Mouse (Mus musculus) gonadal fat pad, adult 2 months (tissue): ENCODE data around the gene Gm6370. TPM values are rescaled to one million over a fixed set of nuclear protein-coding genes. Genes with fewer than 3 reads are reported as not detected.
"Not testable (repeated sequence)": the region's sequence is repeated elsewhere in the genome, so short reads cannot be mapped to it uniquely, and the experiment has no call there.

Experiments
- DNase-seq: peaks from one replicate; pipeline ENCODE4 v3.0.0-alpha.2; 2012; ENCODE audit warnings: low read depth
- polyA plus RNA-seq: library from polyadenylated mRNA; depleted of rRNA; stranded (reverse); fragments of >200 nt; gene quantifications from 2 replicates; pipeline ENCODE4 v1.2.3, GENCODE M21; 2012; rRNA removed

Gm6370 gene
- polyA plus RNA-seq, result not detected in 2 replicates

DNA sequence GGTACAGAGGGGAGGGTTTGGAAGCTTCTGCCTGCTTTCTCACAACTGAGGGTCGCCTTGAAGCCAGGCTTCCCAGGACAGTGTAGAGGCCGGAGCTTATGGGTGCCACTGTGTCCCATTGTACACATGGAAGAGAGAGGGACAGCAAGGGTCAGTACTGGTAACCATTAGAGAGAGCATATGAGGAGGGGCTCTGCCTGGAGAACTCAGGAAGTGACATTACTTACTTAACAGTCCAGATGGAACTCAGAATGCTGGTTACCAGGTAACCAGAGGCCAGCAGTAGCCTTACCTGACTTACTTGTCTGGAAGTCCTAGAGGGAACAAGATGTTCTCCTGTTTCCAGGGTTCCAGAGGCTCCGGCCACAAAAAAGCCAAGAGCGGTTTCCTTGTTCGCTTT is at the start of gene Gm6370:
Gene Gm6370, plus strand, starts transcription at position 301 of the 400 bp plus-strand sequence.
- not testable (repeated sequence) for DNase-seq

DNA sequence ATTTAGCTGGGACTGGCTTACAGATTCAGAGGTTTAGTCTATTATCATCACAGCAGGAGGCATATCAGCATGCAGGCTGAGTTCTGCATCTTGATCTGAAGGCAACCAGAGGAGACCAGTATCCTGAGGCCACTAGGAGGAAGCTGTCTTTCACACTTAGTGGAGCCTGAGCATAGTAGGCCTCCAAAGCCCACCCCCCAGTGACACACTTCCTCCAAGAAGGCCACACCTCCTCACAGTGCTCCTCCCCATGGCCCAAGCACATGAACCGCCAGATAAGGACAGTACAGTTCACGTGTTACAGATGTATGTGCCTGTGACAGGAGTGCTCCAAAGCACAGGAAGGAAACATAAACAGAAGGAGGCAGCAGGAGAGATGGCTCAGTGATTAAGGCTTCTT is 48.4 kb upstream of the Gm6370 start:
- DNase-seq, result no peak

DNA sequence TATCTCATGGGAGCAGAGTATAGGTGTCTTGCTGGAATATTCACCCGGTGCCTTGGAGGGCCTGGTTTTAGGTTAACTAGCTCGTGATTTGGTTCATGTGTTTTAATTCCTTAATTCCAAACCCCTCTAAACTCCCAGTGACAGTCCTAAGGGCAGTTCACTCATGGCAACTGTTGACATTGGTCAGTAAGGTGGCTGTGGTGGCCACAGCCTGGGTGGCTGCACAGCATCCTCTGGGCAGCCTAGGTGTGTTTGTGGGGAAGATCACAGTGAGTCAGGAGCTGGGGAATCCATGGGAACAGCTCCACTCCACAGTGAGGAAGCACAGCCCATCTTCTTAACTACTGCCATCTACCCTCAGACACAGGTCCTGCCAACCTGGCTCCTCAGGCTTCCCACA is 44.5 kb upstream of the Gm6370 start:
- DNase-seq, result no peak

DNA sequence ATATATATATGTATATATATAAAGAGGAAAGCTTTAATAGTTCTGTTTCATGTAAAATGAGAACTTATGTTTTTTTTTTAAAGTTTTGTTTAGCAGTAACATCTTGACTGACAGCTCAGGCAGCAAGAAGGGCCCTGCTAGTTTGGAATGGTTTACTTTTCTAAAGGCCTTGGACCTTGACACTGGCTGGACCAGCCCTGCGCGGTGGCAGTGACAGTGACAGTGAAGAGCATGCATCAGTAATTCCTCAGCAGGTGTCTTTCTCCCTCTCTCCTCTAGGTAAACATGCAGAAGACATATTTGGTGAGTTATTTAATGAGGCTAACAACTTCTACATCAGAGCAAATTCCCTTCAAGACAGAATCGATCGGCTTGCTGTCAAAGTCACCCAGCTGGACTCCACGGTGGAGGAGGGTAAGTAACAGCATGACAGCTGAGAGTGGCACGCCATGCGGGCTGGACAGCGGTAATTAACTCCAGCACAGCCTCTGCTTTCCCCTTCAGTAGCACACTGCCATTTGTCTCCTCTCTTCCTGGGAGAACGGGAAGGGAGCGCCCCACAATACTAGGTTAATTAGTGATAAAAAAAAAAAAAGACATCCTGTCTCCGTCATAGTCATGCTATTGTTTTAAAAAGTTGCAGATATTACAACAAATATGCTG is 39.4 kb upstream of the Gm6370 start:
- no peak for DNase-seq

DNA sequence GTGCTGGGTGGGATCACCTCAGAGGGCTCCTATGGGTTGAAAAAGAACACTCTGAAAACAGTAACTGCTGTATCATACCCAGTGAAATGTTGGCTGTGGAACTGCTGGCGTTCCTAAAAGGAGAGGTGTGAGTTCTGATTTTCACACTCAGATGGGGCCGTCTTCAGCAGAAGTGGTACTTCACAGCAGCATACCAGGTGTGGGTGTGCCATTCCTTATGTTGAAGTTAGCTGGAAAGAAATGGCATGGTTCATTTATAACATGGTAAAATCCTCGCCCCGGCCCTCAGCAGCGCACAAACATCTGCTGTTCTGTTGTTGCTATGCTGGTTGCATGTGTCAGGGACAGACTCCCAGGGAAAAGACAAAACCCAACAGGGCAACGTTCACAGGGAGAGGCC is 37.6 kb upstream of the Gm6370 start:
- no peak for DNase-seq

DNA sequence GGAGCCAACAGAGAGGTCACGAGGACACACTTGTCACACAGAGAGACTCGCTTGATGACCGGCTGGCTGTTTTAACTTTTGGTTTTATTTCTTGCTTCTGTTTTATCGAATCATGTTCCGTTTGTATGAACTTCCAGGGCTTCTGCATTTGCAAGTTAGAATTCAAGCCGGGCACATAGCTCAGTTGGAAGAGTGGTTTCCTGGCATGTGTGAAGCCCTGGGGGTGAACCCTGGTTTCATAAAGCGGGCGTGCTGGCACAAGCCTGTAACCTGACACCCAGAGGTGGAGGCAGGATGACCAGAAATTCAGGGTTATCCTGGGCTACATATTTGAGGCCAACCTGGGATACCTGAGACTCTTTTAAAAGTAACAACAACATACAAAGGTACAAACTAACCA is 29.6 kb upstream of the Gm6370 start:
- DNase-seq, result no peak

DNA sequence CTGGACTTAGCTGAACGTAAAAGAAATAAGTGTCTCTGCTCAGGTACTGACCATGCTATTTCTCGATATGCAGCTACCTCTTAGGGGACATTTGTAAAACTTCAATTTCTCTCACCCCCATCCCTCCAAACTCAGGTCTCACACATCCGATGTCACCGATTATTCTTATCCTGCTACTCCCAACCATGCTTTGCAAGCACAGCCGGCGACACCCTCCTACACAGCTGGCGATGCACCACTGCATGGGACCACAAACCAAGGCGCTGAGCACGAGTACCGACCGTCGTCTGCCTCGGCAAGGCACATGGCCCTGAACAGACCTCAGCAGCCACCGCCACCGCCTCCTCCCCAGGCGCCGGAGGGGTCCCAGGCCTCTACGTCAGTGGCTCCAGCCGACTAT is 24.5 kb upstream of the Gm6370 start:
- DNase-seq, result no peak

DNA sequence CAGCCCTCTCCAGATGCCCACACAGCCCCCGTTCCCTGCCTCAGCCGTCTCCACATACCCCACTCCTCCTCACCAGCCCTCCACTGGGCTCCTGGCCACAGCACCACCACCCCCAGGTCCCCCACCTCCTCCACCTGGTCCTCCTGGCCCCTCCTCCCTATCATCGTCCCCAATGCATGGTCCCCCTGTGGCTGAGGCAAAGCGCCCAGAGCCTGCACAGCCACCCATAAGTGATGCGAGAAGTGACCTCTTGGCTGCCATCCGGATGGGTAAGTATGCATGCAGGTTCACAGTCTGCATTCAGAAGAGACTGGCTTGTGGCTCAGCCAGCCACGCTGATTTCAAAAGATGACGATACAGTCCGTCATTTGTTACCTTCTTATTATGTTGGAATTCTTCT is 22.9 kb upstream of the Gm6370 start:
- no peak for DNase-seq

DNA sequence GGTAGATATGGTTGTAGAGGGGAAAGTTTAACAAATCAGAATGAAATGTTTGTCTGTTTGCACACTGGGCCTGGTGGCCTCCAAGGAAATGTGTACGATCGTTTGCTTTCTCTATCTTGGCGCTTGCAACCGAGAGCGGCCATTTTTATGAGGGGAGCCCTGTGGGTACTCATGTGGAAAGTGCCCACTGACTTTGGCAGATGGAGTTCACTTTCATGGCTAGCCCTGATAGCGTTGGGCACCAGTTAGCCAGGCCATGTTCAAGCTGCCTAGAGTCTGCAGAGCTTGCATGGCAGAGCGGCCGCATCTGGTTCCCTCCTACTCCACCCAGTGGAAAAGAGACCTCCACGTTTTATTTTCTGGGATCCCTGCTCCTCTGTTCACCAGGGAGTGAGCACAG is 20.3 kb upstream of the Gm6370 start:
- no peak for DNase-seq

DNA sequence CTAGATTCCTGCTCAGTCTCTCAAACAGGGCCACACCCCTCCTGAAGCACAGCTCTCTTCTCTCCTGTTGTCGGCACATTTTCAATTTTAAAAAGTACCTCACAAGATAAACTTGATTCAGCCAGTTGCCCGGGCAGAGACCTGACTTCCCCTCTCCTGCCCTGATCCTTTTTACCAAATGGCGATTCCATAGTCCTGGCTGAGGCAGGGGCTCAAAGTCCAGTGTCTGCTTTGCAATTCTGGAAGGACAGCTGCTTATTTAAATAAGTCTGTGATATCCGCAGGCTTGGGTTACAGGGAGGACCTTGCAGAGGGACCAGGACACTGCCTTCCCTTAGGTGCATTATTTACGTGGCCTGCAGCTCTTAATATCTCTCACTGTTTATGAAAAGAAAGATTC is 19.9 kb upstream of the Gm6370 start:
- DNase-seq, result no peak

DNA sequence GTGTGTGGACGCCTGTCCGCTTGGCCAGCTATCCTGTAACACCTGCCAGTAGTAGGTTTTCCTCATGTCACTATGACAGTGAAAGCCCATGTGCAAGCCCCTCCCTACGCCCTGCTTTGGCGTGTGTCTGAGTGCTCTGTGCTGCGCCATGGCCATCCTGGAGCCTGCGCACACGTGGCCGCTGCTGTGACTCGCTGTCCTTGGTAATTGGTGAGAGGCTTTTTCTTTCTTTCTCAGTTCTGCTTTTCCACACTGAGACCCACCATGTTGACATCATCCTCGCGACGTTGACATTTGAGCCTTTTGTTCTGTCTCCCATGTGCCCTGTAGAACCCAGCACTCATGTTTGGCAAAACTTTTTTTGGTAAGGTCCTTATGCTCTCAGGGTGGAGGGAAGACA is 19.3 kb upstream of the Gm6370 start:
- DNase-seq, result no peak

DNA sequence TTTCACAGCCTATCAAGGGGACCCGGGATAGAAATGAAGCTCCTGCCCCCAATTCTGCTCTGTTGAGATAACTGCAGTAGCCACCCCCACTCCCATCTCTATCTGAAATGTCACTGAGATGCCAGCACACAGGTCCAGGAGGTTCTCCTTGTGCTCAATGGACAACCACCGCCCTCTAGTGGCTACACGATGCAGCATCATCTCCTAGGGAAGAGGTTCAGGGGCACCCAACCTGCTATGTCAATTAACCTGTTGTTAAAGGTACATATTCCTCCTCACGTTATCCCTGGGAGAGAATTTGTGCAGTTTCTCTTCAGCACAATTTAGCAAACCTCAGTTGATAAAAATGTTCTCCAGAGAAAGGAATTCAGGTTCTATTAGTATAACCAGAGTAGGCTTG is 11.6 kb upstream of the Gm6370 start:
- DNase-seq, result not testable (repeated sequence)

DNA sequence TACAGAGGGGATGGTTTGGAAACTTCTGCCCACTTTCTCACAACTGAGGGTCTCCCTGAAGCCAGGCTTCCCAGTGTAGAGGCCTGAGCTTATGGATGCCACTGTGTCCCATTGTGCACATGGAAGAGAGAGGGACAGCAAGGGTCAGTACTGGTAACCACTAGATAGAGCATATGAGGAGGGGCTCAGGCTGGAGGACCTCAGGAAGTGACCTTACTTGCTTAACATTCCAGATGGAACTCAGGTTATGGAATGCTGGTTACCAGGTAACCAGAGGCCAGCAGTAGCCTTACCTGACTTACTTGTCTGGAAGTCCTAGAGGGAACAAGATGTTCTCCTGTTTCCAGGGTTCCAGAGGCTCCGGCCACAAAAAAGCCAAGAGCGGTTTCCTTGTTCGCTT is 9.5 kb upstream of the Gm6370 start, which contains the start of gene Gm6408:
Gene Gm6408, plus strand, starts transcription at position 301 of the 400 bp plus-strand sequence.
- DNase-seq, result not testable (repeated sequence)

DNA sequence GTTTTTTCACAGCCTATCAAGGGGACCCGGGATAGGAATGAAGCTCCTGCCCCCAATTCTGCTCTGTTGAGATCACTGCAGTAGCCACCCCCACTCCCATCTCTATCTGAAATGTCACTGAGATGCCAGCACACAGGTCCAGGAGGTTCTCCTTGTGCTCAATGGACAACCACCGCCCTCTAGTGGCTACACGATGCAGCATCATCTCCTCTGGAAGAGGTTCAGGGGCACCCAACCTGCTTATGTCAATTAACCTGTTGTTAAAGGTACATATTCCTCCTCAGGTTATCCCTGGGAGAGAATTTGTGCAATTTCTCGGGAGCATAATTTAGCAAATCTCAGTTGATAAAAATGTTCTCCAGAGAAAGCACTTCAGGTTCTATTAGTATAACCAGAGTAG is 2.2 kb upstream of the Gm6370 start:
- not testable (repeated sequence) for DNase-seq

DNA sequence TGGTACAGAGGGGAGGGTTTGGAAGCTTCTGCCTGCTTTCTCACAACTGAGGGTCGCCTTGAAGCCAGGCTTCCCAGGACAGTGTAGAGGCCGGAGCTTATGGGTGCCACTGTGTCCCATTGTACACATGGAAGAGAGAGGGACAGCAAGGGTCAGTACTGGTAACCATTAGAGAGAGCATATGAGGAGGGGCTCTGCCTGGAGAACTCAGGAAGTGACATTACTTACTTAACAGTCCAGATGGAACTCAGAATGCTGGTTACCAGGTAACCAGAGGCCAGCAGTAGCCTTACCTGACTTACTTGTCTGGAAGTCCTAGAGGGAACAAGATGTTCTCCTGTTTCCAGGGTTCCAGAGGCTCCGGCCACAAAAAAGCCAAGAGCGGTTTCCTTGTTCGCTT is 10.9 kb downstream of the Gm6370 start, which contains the start of gene 4930449I24Rik:
Gene 4930449I24Rik, plus strand, starts transcription at position 301 of the 400 bp plus-strand sequence.
- not testable (repeated sequence) for DNase-seq

DNA sequence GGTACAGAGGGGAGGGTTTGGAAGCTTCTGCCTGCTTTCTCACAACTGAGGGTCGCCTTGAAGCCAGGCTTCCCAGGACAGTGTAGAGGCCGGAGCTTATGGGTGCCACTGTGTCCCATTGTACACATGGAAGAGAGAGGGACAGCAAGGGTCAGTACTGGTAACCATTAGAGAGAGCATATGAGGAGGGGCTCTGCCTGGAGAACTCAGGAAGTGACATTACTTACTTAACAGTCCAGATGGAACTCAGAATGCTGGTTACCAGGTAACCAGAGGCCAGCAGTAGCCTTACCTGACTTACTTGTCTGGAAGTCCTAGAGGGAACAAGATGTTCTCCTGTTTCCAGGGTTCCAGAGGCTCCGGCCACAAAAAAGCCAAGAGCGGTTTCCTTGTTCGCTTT is 22.7 kb downstream of the Gm6370 start, which contains the start of gene Gm3402:
Gene Gm3402, plus strand, starts transcription at position 301 of the 400 bp plus-strand sequence.
- not testable (repeated sequence) for DNase-seq

DNA sequence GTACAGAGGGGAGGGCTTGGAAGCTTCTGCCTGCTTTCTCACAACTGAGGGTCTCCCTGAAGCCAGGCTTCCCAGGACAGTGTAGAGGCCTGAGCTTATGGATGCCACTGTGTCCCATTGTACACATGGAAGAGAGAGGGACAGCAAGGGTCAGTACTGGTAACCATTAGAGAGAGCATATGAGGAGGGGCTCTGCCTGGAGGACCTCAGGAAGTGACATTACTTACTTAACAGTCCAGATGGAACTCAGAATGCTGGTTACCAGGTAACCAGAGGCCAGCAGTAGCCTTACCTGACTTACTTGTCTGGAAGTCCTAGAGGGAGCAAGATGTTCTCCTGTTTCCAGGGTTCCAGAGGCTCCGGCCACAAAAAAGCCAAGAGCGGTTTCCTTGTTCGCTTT is 34.3 kb downstream of the Gm6370 start, which contains the start of gene Gm3404:
Gene Gm3404, plus strand, starts transcription at position 301 of the 400 bp plus-strand sequence.
- DNase-seq, result not testable (repeated sequence)

DNA sequence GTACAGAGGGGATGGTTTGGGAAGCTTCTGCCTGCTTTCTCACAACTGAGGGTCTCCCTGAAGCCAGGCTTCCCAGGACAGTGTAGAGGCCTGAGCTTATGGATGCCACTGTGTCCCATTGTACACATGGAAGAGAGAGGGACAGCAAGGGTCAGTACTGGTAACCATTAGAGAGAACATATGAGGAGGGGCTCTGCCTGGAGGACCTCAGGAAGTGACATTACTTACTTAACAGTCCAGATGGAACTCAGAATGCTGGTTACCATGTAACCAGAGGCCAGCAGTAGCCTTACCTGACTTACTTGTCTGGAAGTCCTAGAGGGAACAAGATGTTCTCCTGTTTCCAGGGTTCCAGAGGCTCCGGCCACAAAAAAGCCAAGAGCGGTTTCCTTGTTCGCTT is 46.2 kb downstream of the Gm6370 start, which contains the start of gene Gm3409:
Gene Gm3409, plus strand, starts transcription at position 301 of the 400 bp plus-strand sequence.
- not testable (repeated sequence) for DNase-seq

Other genes with a start within 250 kb of the Gm6370 start
- gene Wasf3, start 106.4 kb upstream of the Gm6370 start, polyA plus RNA-seq, result 3.0 and 3.1 TPM in 2 replicates
- gene Gm6408, start 9.4 kb upstream of the Gm6370 start, polyA plus RNA-seq, result not detected in 2 replicates
- 0.12 TPM in 1 of 2 replicates, not detected in the other for gene 4930449I24Rik, start 11.0 kb downstream of the Gm6370 start, polyA plus RNA-seq
- gene Gm3402, start 22.8 kb downstream of the Gm6370 start, polyA plus RNA-seq, result not detected in 2 replicates
- gene Gm3404, start 34.4 kb downstream of the Gm6370 start, polyA plus RNA-seq, result not detected in 2 replicates
- gene Gm3409, start 46.3 kb downstream of the Gm6370 start, polyA plus RNA-seq, result not detected in 2 replicates
- not detected in 2 replicates for gene Gm3415, start 64.8 kb downstream of the Gm6370 start, polyA plus RNA-seq
- not detected in 2 replicates for gene Gpr12, start 93.9 kb downstream of the Gm6370 start, polyA plus RNA-seq